Mouse (Mus musculus) liver, embryonic 14.5 days (tissue): ENCODE results near the gene Dnaic1.

Experiments used
- CTCF ChIP-seq: IDR thresholded peaks from 2 replicates; pipeline ENCODE4 v1.5.1; 2016; ENCODE audit warnings: antibody characterized with exemption, low read depth, control low read depth
- EP300 ChIP-seq: IDR thresholded peaks from 2 replicates; pipeline ENCODE4 v1.6.1; 2016; ENCODE audit warnings: antibody characterized with exemption, low read depth

- TF ChIP-seq CTCF (no peak), EP300 (no peak)
Measured at GRCm38 (mm10) chr4:41653730-41654129, 84.2 kb downstream of the Dnaic1 start.
